Mouse (Mus musculus): ENCODE measurements at regions not wholly inside any gene's neighbourhood (a gene's known extent, or its start where the extent isn't known, plus 50 kb on each side); places are given as distances from the start of the nearest gene placed in this dataset.

DNA sequence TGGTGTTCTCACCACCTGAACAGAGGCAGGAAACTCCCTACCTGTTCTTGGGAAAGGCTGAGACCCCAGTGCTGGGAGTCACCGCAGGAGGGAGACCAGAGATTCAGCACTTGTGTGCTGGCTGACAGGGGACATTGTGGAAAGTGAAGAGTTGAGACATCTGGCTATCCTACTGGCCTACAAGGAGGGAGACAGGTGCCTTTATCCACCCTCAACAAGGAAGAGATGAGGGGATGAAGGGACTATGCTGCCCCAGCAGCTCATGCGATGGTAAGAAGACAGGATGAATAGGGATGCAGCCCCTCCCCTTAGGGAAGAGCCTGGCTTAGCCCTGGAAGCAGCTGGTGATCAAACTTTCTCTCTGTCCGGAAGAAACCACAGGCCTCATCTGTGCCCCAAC lies 127.5 kb downstream of the Gas1 start:
- no peaks in the 10 kb centered on the region for H3K79me2 ChIP-seq (replicated peaks; ENCODE audit: control insufficient read depth, extremely low read depth, insufficient read depth, poor library complexity, severe bottlenecking)
- H3K4me1 ChIP-seq (ENCODE audit: control insufficient read depth in 1 of 2, insufficient read depth in 2 of 2): no peaks in the 10 kb centered on the region
- H3K9ac ChIP-seq (ENCODE audit: insufficient read depth, low read depth): no peak overlapping the region
- no peaks in the 10 kb centered on the region for H3K27me3 ChIP-seq (replicated peaks)
- no peak overlapping the region for H3K4me2 ChIP-seq (ENCODE audit: insufficient read depth, low read depth, poor library complexity, severe bottlenecking)
- dilution Hi-C loops (cut with MboI; ENCODE audit: extremely low pct_ligation_motif_present, extremely low pct_unique_long_range_greater_than_20kb, low sequenced_read_pairs): no loop called here
- H3K36me3 ChIP-seq (replicated peaks in 1 of 2; ENCODE audit: control insufficient read depth in 1 of 2, insufficient read depth in 1 of 2, low read length in 1 of 2): no peaks in the 10 kb centered on the region
- TF ChIP-seq ZMIZ1 (IDR thresholded peaks at IDR 0.05; ENCODE audit: low read depth, low read length): no peak
- no peak for TF ChIP-seq HCFC1 (IDR thresholded peaks at IDR 0.05; ENCODE audit: low read depth, low read length)
- DNase-seq (ENCODE audit: extremely low read depth): no peak
- no peak overlapping the region for H3K4me3 ChIP-seq (replicated peaks in 1 of 3; ENCODE audit: low read depth in 2 of 3, low read length in 2 of 3, poor library complexity in 1 of 3)
- in situ Hi-C loops (cut with MboI; ENCODE audit: low pct_ligation_motif_present, low pct_unique_long_range_greater_than_20kb, low sequenced_read_pairs): no loop called here
- H3K27ac ChIP-seq (ENCODE audit: insufficient read depth, low read depth): no peak overlapping the region
- peaks cover 89% of the 10 kb centered on the region for H3K9me3 ChIP-seq (replicated peaks; ENCODE audit: low read length)

GRCm38 (mm10) chr13:60047791-60048730 lies 129.1 kb downstream of the Gas1 start:
- dilution Hi-C loops (cut with MboI; ENCODE audit: extremely low pct_ligation_motif_present, extremely low pct_unique_long_range_greater_than_20kb, low sequenced_read_pairs): no loop called here

GRCm38 (mm10) chr13:60045752-60046151 lies 131.4 kb downstream of the Gas1 start:
- Histone ChIP-seq H3K9me3 (replicated peaks; ENCODE audit: low read length) (peaks cover 86% of the 10 kb centered on the region), H3K4me3 (replicated peaks in 1 of 3; ENCODE audit: low read depth in 2 of 3, low read length in 2 of 3, poor library complexity in 1 of 3) (no peak overlapping the region), H3K4me2 (ENCODE audit: insufficient read depth, low read depth, poor library complexity, severe bottlenecking) (no peak overlapping the region), H3K4me1 (ENCODE audit: control insufficient read depth in 1 of 2, insufficient read depth in 2 of 2) (no peaks in the 10 kb centered on the region), H3K36me3 (replicated peaks in 1 of 2; ENCODE audit: control insufficient read depth in 1 of 2, insufficient read depth in 1 of 2, low read length in 1 of 2) (no peaks in the 10 kb centered on the region), H3K27me3 (replicated peaks) (no peaks in the 10 kb centered on the region), H3K27ac (ENCODE audit: insufficient read depth, low read depth) (no peak overlapping the region), H3K9ac (ENCODE audit: insufficient read depth, low read depth) (no peak overlapping the region), H3K79me2 (replicated peaks; ENCODE audit: control insufficient read depth, extremely low read depth, insufficient read depth, poor library complexity, severe bottlenecking) (no peaks in the 10 kb centered on the region)
- TF ChIP-seq ZMIZ1 (IDR thresholded peaks at IDR 0.05; ENCODE audit: low read depth, low read length): no peak
- TF ChIP-seq ETS1 (conservative IDR thresholded peaks at IDR 0.05; ENCODE audit: low read depth, low read length): no peak
- no peak for TF ChIP-seq ZNF384 (IDR thresholded peaks at IDR 0.05; ENCODE audit: low read depth, low read length)
- TF ChIP-seq MXI1 (IDR thresholded peaks at IDR 0.05; ENCODE audit: low read depth, low read length): no peak
- TF ChIP-seq UBTF (IDR thresholded peaks at IDR 0.05; ENCODE audit: low read depth, low read length): no peak
- TF ChIP-seq BHLHE40 (IDR thresholded peaks at IDR 0.05; ENCODE audit: low read depth, low read length): no peak
- no peak for TF ChIP-seq GABPA (IDR thresholded peaks at IDR 0.05; ENCODE audit: insufficient replicate concordance, low read depth, low read length)
- TF ChIP-seq SMC3 (IDR thresholded peaks at IDR 0.05; ENCODE audit: low read depth, low read length): no peak
- TF ChIP-seq ZC3H11A (IDR thresholded peaks at IDR 0.05; ENCODE audit: low read depth, low read length): no peak
- TF ChIP-seq MEF2A (IDR thresholded peaks at IDR 0.05; ENCODE audit: borderline replicate concordance, low read depth, low read length): no peak
- no peak for TF ChIP-seq EP300 (IDR thresholded peaks at IDR 0.05; ENCODE audit: low read length)
- TF ChIP-seq KAT2A (IDR thresholded peaks at IDR 0.05; ENCODE audit: insufficient replicate concordance, low read length): no peak
- no peak for TF ChIP-seq RCOR1 (conservative IDR thresholded peaks at IDR 0.05; ENCODE audit: low read depth, low read length)
- no peak for TF ChIP-seq CHD1 (IDR thresholded peaks at IDR 0.05; ENCODE audit: low read depth, low read length)
- no peak for TF ChIP-seq TBP (conservative IDR thresholded peaks at IDR 0.05; ENCODE audit: low read depth, low read length)
- no peak for TF ChIP-seq MAFK (IDR thresholded peaks at IDR 0.05; ENCODE audit: insufficient replicate concordance, low read length)
- no peak for TF ChIP-seq E2F4 (IDR thresholded peaks at IDR 0.05; ENCODE audit: insufficient replicate concordance, low read depth, low read length)
- no peak for TF ChIP-seq PAX5 (IDR thresholded peaks at IDR 0.05; ENCODE audit: low read length)
- TF ChIP-seq MYC (IDR thresholded peaks at IDR 0.05; ENCODE audit: low read depth, low read length): no peak
- TF ChIP-seq CTCF (conservative IDR thresholded peaks at IDR 0.05 in 1 of 2, IDR thresholded peaks at IDR 0.05 in 1 of 2; ENCODE audit: low read depth in 2 of 2, low read length in 2 of 2): no peak
- dilution Hi-C loops (cut with MboI; ENCODE audit: extremely low pct_ligation_motif_present, extremely low pct_unique_long_range_greater_than_20kb, low sequenced_read_pairs) (no loop called here), in situ Hi-C loops (cut with MboI; ENCODE audit: low pct_ligation_motif_present, low pct_unique_long_range_greater_than_20kb, low sequenced_read_pairs) (no loop called here)
- DNase-seq (ENCODE audit: extremely low read depth): no peak

More at GRCm38 (mm10) chr13:60047791-60048730, 129.1 kb downstream of the Gas1 start:
- Histone ChIP-seq H3K27me3 (replicated peaks) (no peaks in the 10 kb centered on the region), H3K36me3 (replicated peaks in 1 of 2; ENCODE audit: control insufficient read depth in 1 of 2, insufficient read depth in 1 of 2, low read length in 1 of 2) (no peaks in the 10 kb centered on the region), H3K9me3 (replicated peaks; ENCODE audit: low read length) (peaks cover 90% of the 10 kb centered on the region), H3K4me1 (ENCODE audit: control insufficient read depth in 1 of 2, insufficient read depth in 2 of 2) (no peaks in the 10 kb centered on the region), H3K4me3 (replicated peaks in 1 of 3; ENCODE audit: low read depth in 2 of 3, low read length in 2 of 3, poor library complexity in 1 of 3) (no peak overlapping the region), H3K4me2 (ENCODE audit: insufficient read depth, low read depth, poor library complexity, severe bottlenecking) (no peak overlapping the region), H3K79me2 (replicated peaks; ENCODE audit: control insufficient read depth, extremely low read depth, insufficient read depth, poor library complexity, severe bottlenecking) (no peaks in the 10 kb centered on the region), H3K27ac (ENCODE audit: insufficient read depth, low read depth) (no peak overlapping the region), H3K9ac (ENCODE audit: insufficient read depth, low read depth) (no peak overlapping the region)
- DNase-seq (ENCODE audit: extremely low read depth): no peak
- in situ Hi-C loops (cut with MboI; ENCODE audit: low pct_ligation_motif_present, low pct_unique_long_range_greater_than_20kb, low sequenced_read_pairs): no loop called here
- TF ChIP-seq MXI1 (IDR thresholded peaks at IDR 0.05; ENCODE audit: low read depth, low read length) (no peak), ZNF384 (IDR thresholded peaks at IDR 0.05; ENCODE audit: low read depth, low read length) (no peak), ZC3H11A (IDR thresholded peaks at IDR 0.05; ENCODE audit: low read depth, low read length) (no peak), ZKSCAN1 (IDR thresholded peaks at IDR 0.05; ENCODE audit: borderline replicate concordance, low read depth, low read length) (no peak)

All from CH12.LX (cell line).